Mouse (Mus musculus) layer of hippocampus, adult 8-10 months (tissue): ENCODE data around the gene Gm13078. TPM values are rescaled to one million over a fixed set of nuclear protein-coding genes. Genes with fewer than 3 reads are reported as not detected.

Experiments used
- DNase-seq, 2 experiments: peaks; one replicate each; pipeline ENCODE4 v3.0.0; 2022; ENCODE audit warnings: low spot score in 2 of 2
- total RNA-seq, 4 experiments: library from RNA; stranded (reverse); gene quantifications; 2 replicates each; pipeline ENCODE4 v1.2.4; 2022

Gene Gm13078
- not detected for total RNA-seq

GRCm38 (mm10) chr4:143719155-143719554 lies at the start of gene Gm13078:
Gene Gm13078, plus strand, starts transcription at chr4:143719455.
- no peak for DNase-seq

GRCm38 (mm10) chr4:143702611-143703010 lies 16.6 kb upstream of the Gm13078 start, which contains the start of gene Gm13089:
Gene Gm13089, minus strand, starts transcription at chr4:143702711.
- no peak for DNase-seq

Other genes with a start within 250 kb of the Gm13078 start
- not detected for gene Gm13043, start 208.1 kb upstream of the Gm13078 start, total RNA-seq
- gene Gm13040, start 183.5 kb upstream of the Gm13078 start, total RNA-seq, result not detected
- not detected for gene BC080695, start 167.8 kb upstream of the Gm13078 start, total RNA-seq
- gene Gm13057, start 167.7 kb upstream of the Gm13078 start, total RNA-seq, result not detected
- gene Gm13083, start 104.5 kb upstream of the Gm13078 start, total RNA-seq, result not detected
- gene Gm13088, start 62.2 kb upstream of the Gm13078 start, total RNA-seq, result not detected
- gene Gm13089, start 16.7 kb upstream of the Gm13078 start, total RNA-seq, result not detected
- gene Gm13023, start 69.9 kb downstream of the Gm13078 start, total RNA-seq, result not detected
- not detected for gene Gm13084, start 96.6 kb downstream of the Gm13078 start, total RNA-seq
- gene Gm13103, start 127.0 kb downstream of the Gm13078 start, total RNA-seq, result not detected
- not detected for gene Pramef6, start 180.9 kb downstream of the Gm13078 start, total RNA-seq
- not detected for gene Pramef25, start 231.6 kb downstream of the Gm13078 start, total RNA-seq
- gene Gm13101, start 247.5 kb downstream of the Gm13078 start, total RNA-seq, result not detected